Comparison of ENCODE assay signal across 8 mouse cellular contexts in the genomic region with DNA sequence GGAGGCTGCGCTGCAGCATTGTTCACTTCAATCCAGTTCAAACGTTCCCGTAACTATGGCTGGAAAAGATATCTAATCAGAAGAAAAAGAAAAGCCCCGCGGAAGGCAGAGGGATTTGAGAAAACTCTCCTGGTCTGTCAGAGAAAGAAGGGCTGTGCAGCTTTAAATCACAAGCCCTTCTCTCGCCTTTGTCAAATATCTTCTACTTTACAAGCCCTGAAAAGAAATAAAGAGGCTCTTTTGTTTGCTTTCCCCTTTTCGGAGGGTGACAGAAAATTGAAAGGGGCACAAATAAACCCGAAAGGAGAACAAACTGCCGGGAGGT.
DNase-seq lines count a peak whose midpoint lies in the region; ATAC-seq and TF ChIP-seq lines count a peak whose summit lies in the region.

No protein-coding gene starts in this region.

- H3K4me1 ChIP-seq in kidney, adult 2 months (ENCODE audit: control insufficient read depth, insufficient read depth, low read length), result no peaks in the 10 kb centered on the region; the same call in 1 of the 2 replicates
- H3K4me1 ChIP-seq in hindbrain, embryonic 12.5 days, result peaks cover 38% of the 10 kb centered on the region
- peaks cover 31% of the 10 kb centered on the region for H3K4me1 ChIP-seq in midbrain, embryonic 14.5 days (ENCODE audit: control insufficient read depth, insufficient read depth, low read length)

- WGBS in kidney, adult 2 months, result 2% methylated on average over 9 of the region's 9 CpGs
- 1% methylated on average over 9 of the region's 9 CpGs for WGBS in hindbrain, embryonic 12.5 days
- WGBS in midbrain, embryonic 14.5 days, result 0% methylated on average over 9 of the region's 9 CpGs

- H3K4me2 ChIP-seq in hindbrain, embryonic 12.5 days (replicated peaks), result peak overlapping the region; percentile 69
- peak overlapping the region; percentile 74 for H3K4me2 ChIP-seq in midbrain, embryonic 14.5 days (ENCODE audit: low read length)

- no peak overlapping the region for H3K27ac ChIP-seq in kidney, adult 2 months (ENCODE audit: insufficient read depth, low read depth, low read length)
- peak overlapping the region; percentile 99 for H3K27ac ChIP-seq in hindbrain, embryonic 12.5 days
- H3K27ac ChIP-seq in midbrain, embryonic 14.5 days (replicated peaks; ENCODE audit: low read depth, low read length), result peak overlapping the region; percentile 97

- H3K27me3 ChIP-seq in kidney, adult 2 months (replicated peaks; ENCODE audit: control insufficient read depth, insufficient read depth, low read length), result no peaks in the 10 kb centered on the region
- no peaks in the 10 kb centered on the region for H3K27me3 ChIP-seq in hindbrain, embryonic 12.5 days
- no peaks in the 10 kb centered on the region for H3K27me3 ChIP-seq in midbrain, embryonic 14.5 days (ENCODE audit: control insufficient read depth, insufficient read depth, low read length)

- no peak for ATAC-seq in hindbrain, embryonic 12.5 days (ENCODE audit: low FRiP score)
- no peak for ATAC-seq in midbrain, embryonic 14.5 days (ENCODE audit: low FRiP score, low TSS enrichment)

- H3K4me3 ChIP-seq in kidney, adult 2 months (ENCODE audit: insufficient read depth, low read depth, low read length), result peak overlapping the region; percentile 77
- H3K4me3 ChIP-seq in hindbrain, embryonic 12.5 days, result peak overlapping the region; percentile 97
- peak overlapping the region; percentile 91 for H3K4me3 ChIP-seq in midbrain, embryonic 14.5 days (replicated peaks; ENCODE audit: low read depth, low read length)

- H3K9me3 ChIP-seq in hindbrain, embryonic 12.5 days (replicated peaks), result no peaks in the 10 kb centered on the region
- H3K9me3 ChIP-seq in midbrain, embryonic 14.5 days (ENCODE audit: control insufficient read depth, low read length), result no peaks in the 10 kb centered on the region

- no peaks in the 10 kb centered on the region for H3K36me3 ChIP-seq in kidney, adult 2 months (ENCODE audit: control insufficient read depth, insufficient read depth, low read length)
- H3K36me3 ChIP-seq in hindbrain, embryonic 12.5 days, result no peaks in the 10 kb centered on the region
- no peaks in the 10 kb centered on the region for H3K36me3 ChIP-seq in midbrain, embryonic 14.5 days (ENCODE audit: control insufficient read depth, insufficient read depth, low read length)

- TF ChIP-seq CTCF in kidney, adult 2 months (conservative IDR thresholded peaks at IDR 0.05; ENCODE audit: insufficient read depth, insufficient read length, low read depth, low read length), result no peak

- peak overlapping the region; percentile 99 for H3K9ac ChIP-seq in hindbrain, embryonic 12.5 days
- peak overlapping the region; percentile 97 for H3K9ac ChIP-seq in midbrain, embryonic 14.5 days (replicated peaks; ENCODE audit: low read length)

- no peak for TF ChIP-seq POLR2A in kidney, adult 2 months (IDR thresholded peaks at IDR 0.05; ENCODE audit: low read depth, low read length)

- no peak for DNase-seq in kidney, adult 2 months
- no peak for DNase-seq in kidney, adult 18-20 months
- DNase-seq in adipocyte (ENCODE audit: low spot score), result peak; percentile 14
- peak; percentile 71 for DNase-seq in midbrain, embryonic 14.5 days
- DNase-seq in ovary, postnatal 10 days (ENCODE audit: low spot score), result no peak
- no peak for DNase-seq in kidney, adult 9 months
- DNase-seq in cerebellum, adult 11-12 months, result no peak

Comparison
In these comparisons a context has a peak if more than half of its experiments do, and no peak if none do; other contexts are left out.
1. DNase-seq: peak in adipocyte (single experiment) and midbrain, embryonic 14.5 days (single experiment); none in kidney, adult 2 months (single experiment), kidney, adult 18-20 months (single experiment), ovary, postnatal 10 days (single experiment), kidney, adult 9 months (single experiment) and cerebellum, adult 11-12 months (single experiment).
2. Peak in every context shown above with its lines, with median percentiles within 50 percentile points of each other: H3K4me3 ChIP-seq.